Mouse (Mus musculus): ENCODE data around the gene Dcdc2b. TPM values are rescaled to one million over a fixed set of nuclear protein-coding genes. Genes with fewer than 3 reads are reported as not detected.
A peak's percentile ranks its signal among the peaks of the same experiment; 100 is the strongest.

The Dcdc2b gene
- polyA plus RNA-seq, 1 experiment: 1.4 TPM

DNA sequence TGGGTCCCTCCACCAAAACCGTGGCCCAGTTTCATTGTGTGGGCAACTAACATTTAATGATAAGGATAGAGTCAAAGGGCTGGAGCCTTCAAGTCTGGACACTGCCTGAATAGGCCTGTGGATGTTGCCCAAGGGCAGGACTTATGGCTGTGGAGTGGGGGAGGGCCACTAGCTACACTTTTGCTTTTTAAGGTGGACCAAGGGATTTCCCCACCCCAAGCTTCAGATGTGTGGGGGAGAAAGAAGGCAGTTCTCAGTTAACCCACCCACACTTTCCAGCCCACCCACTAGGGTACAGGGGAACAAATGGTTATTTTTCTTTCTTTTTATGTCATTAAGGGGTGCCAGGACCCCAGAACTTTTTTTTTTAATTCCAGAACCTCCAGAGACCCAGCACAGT is 29.7 kb downstream of the Dcdc2b start:
- Histone ChIP-seq H3K27me3 (ENCODE audit: control insufficient read depth, insufficient read depth, low read length) (no peaks in the 10 kb centered on the region), H3K4me3 (ENCODE audit: extremely low read depth, insufficient read depth, insufficient read length) (peak overlapping the region; percentile 89; the same call in 1 of the 2 replicates), H3K36me3 (ENCODE audit: control insufficient read depth, insufficient read depth, low read length) (no peaks in the 10 kb centered on the region), H3K27ac (ENCODE audit: insufficient read depth, low read length) (peak overlapping the region; percentile 97), H3K4me1 (ENCODE audit: control insufficient read depth, insufficient read depth, insufficient read length) (peaks cover 5% of the 10 kb centered on the region; the same call in 1 of the 2 replicates)
- WGBS: 38% methylated on average over 1 of the region's 1 CpGs
- TF ChIP-seq CTCF (IDR thresholded peaks at IDR 0.05; ENCODE audit: extremely low read depth, insufficient read depth, insufficient read length, insufficient replicate concordance) (no peak), POLR2A (IDR thresholded peaks at IDR 0.05; ENCODE audit: low read depth, low read length) (no peak)
- DNase-seq (ENCODE audit: low read depth in 1 of 2, low spot score in 2 of 2): peak in 1 of 2 experiments; percentile 31

DNA sequence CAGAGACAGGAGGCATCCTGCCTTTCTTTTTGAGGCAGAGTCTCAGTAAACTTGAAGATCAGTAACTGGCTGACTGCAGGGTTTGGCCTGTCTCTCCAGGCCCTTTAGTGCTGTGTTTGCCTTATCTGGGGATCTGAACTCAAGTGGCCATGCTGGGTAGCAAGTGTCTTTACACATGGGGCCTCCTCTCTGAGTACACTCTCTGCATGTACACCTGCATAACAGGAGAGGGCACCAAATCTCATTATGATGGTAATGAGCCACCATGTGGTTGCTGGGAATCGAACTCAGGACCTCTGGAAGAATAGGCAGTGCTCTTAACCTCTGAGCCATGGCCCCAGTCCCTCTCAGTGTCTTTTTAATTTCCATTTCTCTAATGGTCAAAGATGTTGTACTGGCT is 31.8 kb downstream of the Dcdc2b start:
- no peak for TF ChIP-seq CTCF (IDR thresholded peaks at IDR 0.05; ENCODE audit: extremely low read depth, insufficient read depth, insufficient read length, insufficient replicate concordance)
- TF ChIP-seq POLR2A (IDR thresholded peaks at IDR 0.05; ENCODE audit: low read depth, low read length): no peak
- no peak overlapping the region for H3K4me3 ChIP-seq (ENCODE audit: extremely low read depth, insufficient read depth, insufficient read length)
- H3K27ac ChIP-seq (ENCODE audit: insufficient read depth, low read length): no peak overlapping the region
- DNase-seq (ENCODE audit: low read depth in 1 of 2, low spot score in 2 of 2): no peak
- H3K27me3 ChIP-seq (ENCODE audit: control insufficient read depth, insufficient read depth, low read length): no peaks in the 10 kb centered on the region
- no peaks in the 10 kb centered on the region for H3K36me3 ChIP-seq (ENCODE audit: control insufficient read depth, insufficient read depth, low read length)
- H3K4me1 ChIP-seq (ENCODE audit: control insufficient read depth, insufficient read depth, insufficient read length): peaks cover 7% of the 10 kb centered on the region; the same call in 1 of the 2 replicates
- WGBS: 86% methylated on average over 1 of the region's 1 CpGs

DNA sequence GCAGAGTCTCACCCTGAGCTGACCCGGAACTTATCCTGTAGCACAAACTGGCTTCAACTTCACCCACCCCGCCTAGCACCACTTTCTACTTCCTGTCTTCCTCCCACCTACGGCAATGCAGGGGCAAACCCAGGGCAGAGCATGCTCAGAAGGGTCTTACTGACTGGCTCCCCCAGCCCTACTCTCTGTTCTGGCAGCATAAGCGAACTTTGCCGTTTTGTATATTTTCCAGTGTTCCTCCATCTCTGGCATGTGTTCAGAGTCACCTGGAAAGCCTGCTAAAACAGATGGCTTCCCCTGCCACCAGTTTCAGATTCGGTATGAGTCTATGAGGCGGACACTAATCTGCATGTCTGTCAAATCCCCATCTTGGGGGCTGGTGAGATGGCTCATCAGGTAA is 33.7 kb downstream of the Dcdc2b start:
- Histone ChIP-seq H3K4me1 (ENCODE audit: control insufficient read depth, insufficient read depth, insufficient read length) (peaks cover 8% of the 10 kb centered on the region; the same call in 1 of the 2 replicates), H3K27me3 (ENCODE audit: control insufficient read depth, insufficient read depth, low read length) (no peaks in the 10 kb centered on the region), H3K36me3 (ENCODE audit: control insufficient read depth, insufficient read depth, low read length) (no peaks in the 10 kb centered on the region), H3K27ac (ENCODE audit: insufficient read depth, low read length) (peak overlapping the region; percentile 74), H3K4me3 (ENCODE audit: extremely low read depth, insufficient read depth, insufficient read length) (no peak overlapping the region)
- WGBS: 29% methylated on average over 7 of the region's 7 CpGs
- no peak for TF ChIP-seq POLR2A (IDR thresholded peaks at IDR 0.05; ENCODE audit: low read depth, low read length)
- DNase-seq (ENCODE audit: low read depth in 1 of 2, low spot score in 2 of 2): peak; percentile 42 to 63

DNA sequence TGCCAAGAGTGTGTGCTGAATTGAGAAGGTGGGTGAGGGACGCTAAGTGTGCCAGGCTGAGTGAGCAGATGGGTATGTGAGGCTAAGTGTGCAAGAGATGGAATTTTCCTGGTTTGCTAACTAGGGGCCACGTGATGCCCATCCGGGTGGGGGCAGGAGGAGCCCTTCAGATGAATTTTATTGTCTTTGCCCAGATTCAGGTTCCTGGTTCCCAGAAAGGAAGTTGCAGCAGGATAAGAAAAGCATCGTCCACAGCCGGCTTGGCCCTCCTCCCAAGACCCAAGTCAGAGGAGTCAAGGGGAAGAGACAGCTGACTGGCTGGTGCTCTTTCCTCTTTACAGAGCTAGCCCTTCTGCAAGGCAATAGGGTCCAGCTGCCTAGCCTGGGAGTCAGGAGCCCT is 35.6 kb downstream of the Dcdc2b start, which contains the start of gene Fam167b:
Fam167b (minus strand) TSS at position 84 of the 400 bp plus-strand sequence.
- no peak for DNase-seq (ENCODE audit: low read depth in 1 of 2, low spot score in 2 of 2)
- H3K27me3 ChIP-seq (ENCODE audit: control insufficient read depth, insufficient read depth, low read length): no peaks in the 10 kb centered on the region
- WGBS: 78% methylated on average over 5 of the region's 5 CpGs

DNA sequence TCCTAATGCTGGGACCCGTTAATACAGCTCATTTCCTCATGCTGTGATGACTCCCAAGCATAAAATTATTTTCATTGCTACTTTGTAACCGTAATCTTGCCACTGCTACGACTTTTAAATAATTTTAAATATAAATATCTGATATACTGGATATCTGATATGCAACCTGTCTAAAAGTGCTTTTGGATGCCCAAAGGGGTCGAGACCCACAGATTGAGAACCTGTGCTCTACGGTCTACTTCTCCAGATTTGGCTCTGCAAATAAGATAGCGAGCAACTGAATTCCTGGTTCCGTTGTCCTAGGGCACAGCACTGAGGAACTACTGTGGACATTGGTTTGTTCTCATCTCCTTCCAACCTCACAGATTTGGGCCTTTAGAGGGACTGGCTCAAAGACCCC is 36.4 kb downstream of the Dcdc2b start:
- Histone ChIP-seq H3K27ac (ENCODE audit: insufficient read depth, low read length) (no peak overlapping the region), H3K4me1 (ENCODE audit: control insufficient read depth, insufficient read depth, insufficient read length) (peaks cover 26% of the 10 kb centered on the region; the same call in 1 of the 2 replicates), H3K36me3 (ENCODE audit: control insufficient read depth, insufficient read depth, low read length) (no peaks in the 10 kb centered on the region), H3K4me3 (ENCODE audit: extremely low read depth, insufficient read depth, insufficient read length) (no peak overlapping the region), H3K27me3 (ENCODE audit: control insufficient read depth, insufficient read depth, low read length) (no peaks in the 10 kb centered on the region)
- 82% methylated on average over 7 of the region's 7 CpGs for WGBS
- DNase-seq (ENCODE audit: low read depth in 1 of 2, low spot score in 2 of 2): no peak
- TF ChIP-seq CTCF (IDR thresholded peaks at IDR 0.05; ENCODE audit: extremely low read depth, insufficient read depth, insufficient read length, insufficient replicate concordance): no peak
- TF ChIP-seq POLR2A (IDR thresholded peaks at IDR 0.05; ENCODE audit: low read depth, low read length): no peak

More for the DNA sequence above, 35.6 kb downstream of the Dcdc2b start, which contains the start of gene Fam167b:
- no peaks in the 10 kb centered on the region for H3K36me3 ChIP-seq (ENCODE audit: control insufficient read depth, insufficient read depth, low read length)
- peaks cover 19% of the 10 kb centered on the region; the same call in 1 of the 2 replicates for H3K4me1 ChIP-seq (ENCODE audit: control insufficient read depth, insufficient read depth, insufficient read length)
- TF ChIP-seq POLR2A (IDR thresholded peaks at IDR 0.05; ENCODE audit: low read depth, low read length) (no peak), CTCF (IDR thresholded peaks at IDR 0.05; ENCODE audit: extremely low read depth, insufficient read depth, insufficient read length, insufficient replicate concordance) (no peak)
- 0 out of 2 replicates have a peak within 1 kb of the TSS, but pooled peaks have one; percentile 29 for H3K4me3 ChIP-seq (ENCODE audit: extremely low read depth, insufficient read depth, insufficient read length)
- peak within 1 kb of the TSS; percentile 13; the same call in 1 of the 2 replicates for H3K27ac ChIP-seq (ENCODE audit: insufficient read depth, low read length)

DNA sequence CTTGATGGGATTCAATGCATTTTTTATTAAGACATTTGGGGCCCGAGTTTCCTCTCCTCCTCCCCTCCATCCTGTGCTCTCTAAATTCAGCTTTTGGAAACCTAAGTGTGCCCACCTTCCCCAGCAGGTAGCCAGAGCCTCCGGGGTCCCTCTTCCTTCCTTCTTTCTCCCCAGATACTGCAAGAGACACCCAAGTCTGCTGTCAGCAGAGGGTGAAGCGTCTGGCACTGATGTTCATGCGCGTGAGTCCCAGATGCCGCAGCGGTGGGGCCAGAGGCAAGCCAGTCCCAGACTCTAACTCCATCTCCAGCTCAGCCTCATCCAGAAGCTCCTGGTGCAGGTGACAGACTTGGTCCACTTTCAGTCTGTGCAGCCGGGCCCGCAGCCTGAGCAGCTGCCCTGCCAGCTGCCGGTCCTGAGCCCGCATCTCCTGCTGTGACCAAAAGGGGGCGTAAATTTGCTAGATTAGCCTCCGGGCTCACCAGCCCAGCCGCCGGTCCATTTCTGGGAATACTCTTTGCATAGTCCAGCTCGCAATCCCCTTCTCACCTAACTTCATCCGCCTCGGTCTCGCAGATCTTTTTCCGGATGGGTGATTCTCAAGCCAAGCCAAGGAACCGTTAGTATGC is 37.1 kb downstream of the Dcdc2b start:
- 22% methylated on average over 21 of the region's 21 CpGs for whole genome bisulfite sequencing
- peaks cover 26% of the 10 kb centered on the region; the same call in 1 of the 2 replicates for H3K4me1 ChIP-seq (ENCODE audit: control insufficient read depth, insufficient read depth, insufficient read length)
- no peaks in the 10 kb centered on the region for H3K36me3 ChIP-seq (ENCODE audit: control insufficient read depth, insufficient read depth, low read length)
- H3K27ac ChIP-seq (ENCODE audit: insufficient read depth, low read length): peak overlapping the region; percentile 35
- no peaks in the 10 kb centered on the region for H3K27me3 ChIP-seq (ENCODE audit: control insufficient read depth, insufficient read depth, low read length)
- H3K4me3 ChIP-seq (ENCODE audit: extremely low read depth, insufficient read depth, insufficient read length): peak overlapping the region; percentile 29
- TF ChIP-seq POLR2A (IDR thresholded peaks at IDR 0.05; ENCODE audit: low read depth, low read length) (no peak), CTCF (IDR thresholded peaks at IDR 0.05; ENCODE audit: extremely low read depth, insufficient read depth, insufficient read length, insufficient replicate concordance) (peak; percentile 63)
- DNase-seq (ENCODE audit: low read depth in 1 of 2, low spot score in 2 of 2): peak in 1 of 2 experiments; percentile 79
